Comparison of ENCODE assay signal across 25 mouse cellular contexts in genomic region chr17:85974591-85974990, GRCm38 (mm10).
DNase-seq lines count a peak whose midpoint lies in the region; ATAC-seq lines count a peak whose summit lies in the region.
"Had no signal": no experiment of that assay in that cellular context is flagged by ENCODE, and none has a peak within 500 bp of the region (broad histone marks: within the 10 kb centered on the region; RNA-seq: fewer than 3 reads in every experiment).

No protein-coding gene starts in this region.

- H3K9ac ChIP-seq in neural tube, embryonic 11.5 days (ENCODE audit: low read length) = no peak overlapping the region
- H3K9ac ChIP-seq: forebrain, embryonic 13.5 days; heart, embryonic 12.5 days; hindbrain, embryonic 12.5 days; kidney, embryonic 15.5 days; liver, embryonic 15.5 days; midbrain, embryonic 15.5 days; stomach, embryonic 15.5 days had no signal

- WGBS in neural tube, embryonic 11.5 days = 84% methylated on average over 8 of the region's 8 CpGs
- 91% methylated on average over 8 of the region's 8 CpGs for WGBS in limb, embryonic 10.5 days

- no peaks in the 10 kb centered on the region for H3K36me3 ChIP-seq in neural tube, embryonic 11.5 days (ENCODE audit: control insufficient read depth, insufficient read depth, low read length)
- H3K36me3 ChIP-seq in limb, embryonic 10.5 days = no peaks in the 10 kb centered on the region
- H3K36me3 ChIP-seq: G1E; heart, embryonic 12.5 days; hindbrain, embryonic 12.5 days; kidney, embryonic 15.5 days; liver, embryonic 15.5 days; midbrain, embryonic 15.5 days; stomach, embryonic 15.5 days had no signal

- H3K9me3 ChIP-seq in neural tube, embryonic 11.5 days (ENCODE audit: control insufficient read depth, low read length) = no peaks in the 10 kb centered on the region
- H3K9me3 ChIP-seq in limb, embryonic 10.5 days (replicated peaks) = no peaks in the 10 kb centered on the region
- H3K9me3 ChIP-seq: forebrain, embryonic 13.5 days; G1E; heart, embryonic 12.5 days; hindbrain, embryonic 12.5 days; kidney, embryonic 15.5 days; liver, embryonic 15.5 days; midbrain, embryonic 15.5 days; stomach, embryonic 15.5 days had no signal

- no peaks in the 10 kb centered on the region for H3K27me3 ChIP-seq in neural tube, embryonic 11.5 days (ENCODE audit: control insufficient read depth, insufficient read depth, low read length)
- H3K27me3 ChIP-seq in limb, embryonic 10.5 days (ENCODE audit: low read depth, poor library complexity, severe bottlenecking) = 0 out of 2 replicates have a peak, but pooled peaks cover 5% of the 10 kb centered on the region
- H3K27me3 ChIP-seq: forebrain, embryonic 13.5 days; heart, embryonic 12.5 days; hindbrain, embryonic 12.5 days; liver, embryonic 15.5 days; midbrain, embryonic 15.5 days; stomach, embryonic 15.5 days had no signal

- no peak overlapping the region for H3K4me3 ChIP-seq in neural tube, embryonic 11.5 days (ENCODE audit: low read depth, low read length)
- no peak overlapping the region for H3K4me3 ChIP-seq in limb, embryonic 10.5 days
- H3K4me3 ChIP-seq: forebrain, embryonic 13.5 days; heart, embryonic 12.5 days; hindbrain, embryonic 12.5 days; kidney, embryonic 15.5 days; liver, embryonic 15.5 days; midbrain, embryonic 15.5 days; stomach, embryonic 15.5 days had no signal

- peaks cover 3% of the 10 kb centered on the region; the same call in 1 of the 2 replicates for H3K4me1 ChIP-seq in neural tube, embryonic 11.5 days (ENCODE audit: control insufficient read depth, insufficient read depth, low read length)
- H3K4me1 ChIP-seq in limb, embryonic 10.5 days = peaks cover 18% of the 10 kb centered on the region
- H3K4me1 ChIP-seq: forebrain, embryonic 13.5 days; heart, embryonic 12.5 days; liver, embryonic 15.5 days; midbrain, embryonic 15.5 days; stomach, embryonic 15.5 days had no signal

- DNase-seq in adrenal gland, adult 2 months = peak; percentile 49
- DNase-seq in adrenal gland, postnatal 4 days (ENCODE audit: low spot score in 2 of 2) = no peak
- DNase-seq in neural tube, embryonic 11.5 days (ENCODE audit: low spot score) = no peak
- DNase-seq in neural tube, embryonic 10.5 days (ENCODE audit: extremely low spot score, low spot score) = no peak
- DNase-seq in limb, embryonic 10.5 days (ENCODE audit: low spot score) = peak; percentile 25
- DNase-seq in cerebellum, postnatal 10 days = no peak
- DNase-seq in kidney, postnatal 36 days = no peak
- DNase-seq in left cerebral cortex, adult 9 months (ENCODE audit: low spot score in 2 of 2) = no peak
- DNase-seq: cerebellum, adult 2 months; kidney, postnatal 4 days; liver; retina, postnatal 1 day; right cerebral cortex, postnatal 4 days; thymus, postnatal 25 days had no signal

- no peak overlapping the region for H3K4me2 ChIP-seq in neural tube, embryonic 11.5 days (ENCODE audit: low read depth)
- H3K4me2 ChIP-seq: forebrain, embryonic 13.5 days; heart, embryonic 12.5 days; hindbrain, embryonic 12.5 days; kidney, embryonic 15.5 days; liver, embryonic 15.5 days; midbrain, embryonic 15.5 days; stomach, embryonic 15.5 days had no signal

- no peak for ATAC-seq in neural tube, embryonic 11.5 days (ENCODE audit: insufficient read depth, low FRiP score, low TSS enrichment)
- ATAC-seq: activated CD4-positive, CD25-positive, alpha-beta regulatory T cell, adult 4 months; CD4-positive, CD25-positive, alpha-beta regulatory T cell, adult 4 months; forebrain, embryonic 13.5 days; intestine, postnatal 0 days; midbrain, embryonic 15.5 days had no signal

- 0 out of 2 replicates have a peak overlapping the region, but pooled peaks have one; percentile 8 for H3K27ac ChIP-seq in neural tube, embryonic 11.5 days (ENCODE audit: low read depth, low read length)
- H3K27ac ChIP-seq in limb, embryonic 10.5 days = no peak overlapping the region
- H3K27ac ChIP-seq: forebrain, embryonic 13.5 days; kidney, embryonic 15.5 days; liver, embryonic 15.5 days; midbrain, embryonic 15.5 days; stomach, embryonic 15.5 days had no signal

Comparison
In these comparisons a context has a peak if more than half of its experiments do, and no peak if none do; other contexts are left out.
1. DNase-seq: peak in adrenal gland, adult 2 months (single experiment) and limb, embryonic 10.5 days (single experiment); none in adrenal gland, postnatal 4 days (0 of 2), neural tube, embryonic 11.5 days (single experiment), neural tube, embryonic 10.5 days (single experiment), cerebellum, postnatal 10 days (0 of 2), kidney, postnatal 36 days (0 of 2) and left cerebral cortex, adult 9 months (0 of 2).